Mouse (Mus musculus): ENCODE results near the gene Ttc37. TPM values are rescaled to one million over a fixed set of nuclear protein-coding genes. Genes with fewer than 3 reads are reported as not detected.

Gene Ttc37
- polyA plus RNA-seq, 1 experiment from 2014 or later, result 3.4 TPM

DNA sequence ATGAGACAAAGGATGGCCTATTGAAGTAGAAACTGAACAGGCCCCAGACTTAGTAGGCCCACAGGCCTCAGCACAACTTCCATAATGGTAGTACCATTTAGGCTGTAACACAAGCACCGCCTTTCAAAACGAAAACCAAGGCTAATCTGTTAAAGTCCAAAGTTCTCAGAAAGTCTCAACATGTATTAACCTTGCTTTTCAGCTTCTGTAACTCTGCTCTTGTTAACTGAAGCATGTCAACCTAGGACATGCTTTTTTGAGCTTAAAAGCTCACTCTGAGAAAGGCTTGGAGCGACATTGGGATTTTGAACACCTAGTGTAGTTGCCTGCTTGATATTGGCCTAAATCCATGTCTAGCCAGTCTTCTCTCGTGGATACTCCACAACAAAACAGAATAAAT, 38.9 kb upstream of the Ttc37 start:
- TF ChIP-seq EP300 (IDR thresholded peaks at IDR 0.05; ENCODE audit: low read depth), result no peak
- no peak for TF ChIP-seq CTCF (IDR thresholded peaks at IDR 0.05; ENCODE audit: low read depth)
- no peak for ATAC-seq
- 81% methylated on average over 4 of the region's 4 CpGs for WGBS (ENCODE audit: insufficient replicate concordance)
- Histone ChIP-seq H3K9me3 (ENCODE audit: low read length) (no peaks in the 10 kb centered on the region), H3K27ac (ENCODE audit: low read depth) (no peak overlapping the region), H3K4me2 (ENCODE audit: low read depth, low read length) (no peak overlapping the region), H3K9ac (replicated peaks) (no peak overlapping the region), H3K4me1 (ENCODE audit: insufficient read depth) (peaks cover 16% of the 10 kb centered on the region), H3K36me3 (replicated peaks; ENCODE audit: insufficient read depth, low read length) (peaks cover 3% of the 10 kb centered on the region), H3K4me3 (ENCODE audit: low read depth, low read length) (no peak overlapping the region), H3K27me3 (ENCODE audit: insufficient read depth, low read length) (peaks cover 19% of the 10 kb centered on the region)
- DNase-seq, result no peak

DNA sequence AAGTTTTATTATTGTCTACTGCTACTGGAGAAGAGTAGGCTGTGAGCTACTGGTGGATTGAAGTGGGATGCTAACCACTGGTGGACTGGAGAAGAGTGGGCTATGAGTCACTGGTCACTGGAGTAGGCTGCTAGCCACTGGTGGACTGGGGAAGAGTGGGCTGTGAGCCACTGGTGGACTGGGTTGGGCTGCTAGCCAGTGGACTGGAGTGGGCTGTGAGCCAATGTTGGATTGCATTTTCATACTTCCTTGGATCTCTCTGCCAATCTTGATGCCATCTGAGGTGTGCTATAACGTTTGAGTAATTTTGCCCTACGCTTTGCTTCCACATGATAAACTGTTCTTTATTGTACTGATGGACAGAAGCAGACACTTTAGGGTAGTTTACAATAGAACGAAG, 36.4 kb upstream of the Ttc37 start:
- H3K4me1 ChIP-seq (ENCODE audit: insufficient read depth), result no peaks in the 10 kb centered on the region
- H3K4me2 ChIP-seq (ENCODE audit: low read depth, low read length), result no peak overlapping the region
- no peak overlapping the region for H3K27ac ChIP-seq (ENCODE audit: low read depth)
- no peaks in the 10 kb centered on the region for H3K9me3 ChIP-seq (ENCODE audit: low read length)
- H3K36me3 ChIP-seq (replicated peaks; ENCODE audit: insufficient read depth, low read length), result peaks cover 3% of the 10 kb centered on the region
- DNase-seq (no peak), ATAC-seq (no peak)
- H3K27me3 ChIP-seq (ENCODE audit: insufficient read depth, low read length), result peaks cover under 1% of the 10 kb centered on the region; the same call in 1 of the 2 replicates
- TF ChIP-seq CTCF (IDR thresholded peaks at IDR 0.05; ENCODE audit: low read depth) (no peak), EP300 (IDR thresholded peaks at IDR 0.05; ENCODE audit: low read depth) (no peak)
- no peak overlapping the region for H3K4me3 ChIP-seq (ENCODE audit: low read depth, low read length)
- no peak overlapping the region for H3K9ac ChIP-seq (replicated peaks)
- WGBS (ENCODE audit: insufficient replicate concordance), result 81% methylated on average over 3 of the region's 3 CpGs

- peaks cover 3% of the 10 kb centered on the region for H3K36me3 ChIP-seq (replicated peaks; ENCODE audit: insufficient read depth, low read length)
- H3K9ac ChIP-seq (replicated peaks), result no peak overlapping the region
- ATAC-seq (no peak), DNase-seq (no peak)
- H3K4me3 ChIP-seq (ENCODE audit: low read depth, low read length), result no peak overlapping the region
- no peak overlapping the region for H3K4me2 ChIP-seq (ENCODE audit: low read depth, low read length)
- no peaks in the 10 kb centered on the region for H3K27me3 ChIP-seq (ENCODE audit: insufficient read depth, low read length)
- 86% methylated on average over 3 of the region's 3 CpGs for WGBS (ENCODE audit: insufficient replicate concordance)
- H3K4me1 ChIP-seq (ENCODE audit: insufficient read depth), result no peaks in the 10 kb centered on the region
- no peak overlapping the region for H3K27ac ChIP-seq (ENCODE audit: low read depth)
- no peaks in the 10 kb centered on the region for H3K9me3 ChIP-seq (ENCODE audit: low read length)
- TF ChIP-seq CTCF (IDR thresholded peaks at IDR 0.05; ENCODE audit: low read depth) (no peak), EP300 (IDR thresholded peaks at IDR 0.05; ENCODE audit: low read depth) (no peak)
Observed at GRCm38 (mm10) chr13:76062569-76062968, 36.0 kb upstream of the Ttc37 start.

DNA sequence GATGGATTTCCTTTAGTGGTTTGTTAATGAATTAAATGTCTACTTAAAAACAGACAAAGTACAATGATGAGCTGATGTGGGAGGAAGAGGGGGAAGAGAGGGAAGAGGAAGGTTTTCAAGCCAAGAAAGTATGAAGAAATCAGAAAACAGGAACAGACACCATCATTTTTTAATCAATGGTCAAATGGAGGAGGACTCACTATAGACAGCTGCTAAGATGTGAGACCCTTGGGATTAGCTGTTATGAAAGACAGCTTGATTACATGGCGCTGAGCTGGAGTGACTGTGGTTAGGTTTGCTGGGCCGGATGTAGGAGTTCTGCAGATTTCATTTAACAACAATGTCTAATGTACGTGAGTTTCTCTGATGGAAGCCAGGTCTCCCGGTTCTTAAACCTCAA, 35.0 kb upstream of the Ttc37 start:
- Histone ChIP-seq H3K4me1 (ENCODE audit: insufficient read depth) (no peaks in the 10 kb centered on the region), H3K9me3 (ENCODE audit: low read length) (no peaks in the 10 kb centered on the region), H3K4me3 (ENCODE audit: low read depth, low read length) (no peak overlapping the region), H3K36me3 (replicated peaks; ENCODE audit: insufficient read depth, low read length) (peaks cover 3% of the 10 kb centered on the region), H3K27ac (ENCODE audit: low read depth) (no peak overlapping the region), H3K27me3 (ENCODE audit: insufficient read depth, low read length) (no peaks in the 10 kb centered on the region), H3K9ac (replicated peaks) (no peak overlapping the region), H3K4me2 (ENCODE audit: low read depth, low read length) (no peak overlapping the region)
- WGBS (ENCODE audit: insufficient replicate concordance), result 85% methylated on average over 4 of the region's 4 CpGs
- DNase-seq (no peak), ATAC-seq (no peak)
- TF ChIP-seq EP300 (IDR thresholded peaks at IDR 0.05; ENCODE audit: low read depth), result no peak
- no peak for TF ChIP-seq CTCF (IDR thresholded peaks at IDR 0.05; ENCODE audit: low read depth)

DNA sequence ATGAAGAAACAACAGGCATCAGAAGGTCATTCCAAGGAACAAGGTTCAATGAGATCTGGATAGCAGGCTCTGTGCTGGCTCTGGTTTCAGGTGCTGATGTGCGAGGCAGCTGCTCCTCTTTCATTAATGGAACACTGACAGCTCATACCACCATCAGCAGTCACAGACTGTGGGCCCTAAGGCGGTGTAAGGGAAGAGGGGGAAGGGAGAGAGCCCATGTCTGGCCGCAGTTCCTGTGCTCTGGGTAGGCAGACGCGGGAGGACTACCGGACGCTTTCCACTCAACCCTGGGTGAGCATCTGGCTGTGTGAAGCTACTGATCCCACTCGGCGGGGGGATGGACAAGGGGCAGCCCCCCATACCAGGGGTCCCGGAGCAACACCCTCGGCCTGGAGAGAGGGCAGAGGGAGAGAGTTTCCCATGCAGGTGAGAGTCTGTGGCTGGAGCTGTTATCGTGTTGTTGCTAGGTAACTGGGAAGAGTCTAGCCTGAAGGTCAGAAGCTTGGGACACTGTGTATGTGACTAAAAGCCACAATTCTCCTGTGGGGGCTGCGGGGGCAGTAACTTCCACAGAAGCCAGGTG, 34.1 kb upstream of the Ttc37 start:
- no peak overlapping the region for H3K4me3 ChIP-seq (ENCODE audit: low read depth, low read length)
- WGBS (ENCODE audit: insufficient replicate concordance), result 86% methylated on average over 13 of the region's 13 CpGs
- TF ChIP-seq EP300 (IDR thresholded peaks at IDR 0.05; ENCODE audit: low read depth), result no peak
- no peak for TF ChIP-seq CTCF (IDR thresholded peaks at IDR 0.05; ENCODE audit: low read depth)
- H3K27ac ChIP-seq (ENCODE audit: low read depth), result no peak overlapping the region
- ATAC-seq (no peak), DNase-seq (no peak)
- H3K36me3 ChIP-seq (replicated peaks; ENCODE audit: insufficient read depth, low read length), result peaks cover 3% of the 10 kb centered on the region
- H3K4me1 ChIP-seq (ENCODE audit: insufficient read depth), result no peaks in the 10 kb centered on the region
- no peaks in the 10 kb centered on the region for H3K9me3 ChIP-seq (ENCODE audit: low read length)
- no peak overlapping the region for H3K9ac ChIP-seq (replicated peaks)
- no peaks in the 10 kb centered on the region for H3K27me3 ChIP-seq (ENCODE audit: insufficient read depth, low read length)
- no peak overlapping the region for H3K4me2 ChIP-seq (ENCODE audit: low read depth, low read length)

DNA sequence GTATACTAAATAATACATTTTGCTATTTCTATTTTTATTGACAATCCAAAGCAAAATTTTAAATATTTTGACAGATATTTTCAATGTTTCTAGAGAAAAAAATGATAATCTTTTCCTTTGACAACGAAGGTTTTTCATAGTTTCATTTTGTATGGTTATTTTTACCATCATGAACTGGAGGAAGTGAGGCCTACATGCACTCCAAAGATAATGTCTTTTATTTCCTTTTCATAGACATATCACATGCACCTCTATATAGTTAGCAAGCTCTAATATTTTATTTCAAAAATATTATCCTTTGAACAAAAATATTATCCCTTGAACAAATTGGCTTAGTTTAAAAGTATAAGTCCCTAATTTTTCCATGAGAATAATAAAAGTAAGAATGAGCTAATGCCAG, 24.2 kb upstream of the Ttc37 start:
- H3K27me3 ChIP-seq (ENCODE audit: insufficient read depth, low read length), result no peaks in the 10 kb centered on the region
- H3K36me3 ChIP-seq (replicated peaks; ENCODE audit: insufficient read depth, low read length), result no peaks in the 10 kb centered on the region
- no peaks in the 10 kb centered on the region for H3K9me3 ChIP-seq (ENCODE audit: low read length)
- no peak overlapping the region for H3K27ac ChIP-seq (ENCODE audit: low read depth)
- no peak overlapping the region for H3K9ac ChIP-seq (replicated peaks)
- no peaks in the 10 kb centered on the region for H3K4me1 ChIP-seq (ENCODE audit: insufficient read depth)
- ATAC-seq (no peak), DNase-seq (no peak)
- no peak overlapping the region for H3K4me2 ChIP-seq (ENCODE audit: low read depth, low read length)
- no peak for TF ChIP-seq EP300 (IDR thresholded peaks at IDR 0.05; ENCODE audit: low read depth)
- TF ChIP-seq CTCF (IDR thresholded peaks at IDR 0.05; ENCODE audit: low read depth), result no peak
- WGBS (ENCODE audit: insufficient replicate concordance), result 26% methylated on average over 1 of the region's 1 CpGs
- H3K4me3 ChIP-seq (ENCODE audit: low read depth, low read length), result no peak overlapping the region

All from liver, postnatal 0 days (tissue).